Mouse (Mus musculus): Measurements from ENCODE around the gene Lrp6.
A peak's percentile ranks its signal among the peaks of the same experiment; 100 is the strongest.

The Lrp6 gene

GRCm38 (mm10) chr6:134566818-134567485 is at the start of gene Lrp6:
Gene Lrp6, minus strand, starts transcription at chr6:134566965.
- DNase-seq (ENCODE audit: low spot score in 2 of 2), result peak; percentile 71 to 83

- DNase-seq (ENCODE audit: low spot score in 2 of 2), result peak; percentile 74 to 88
Measured at GRCm38 (mm10) chr6:134614723-134615648, 48.2 kb upstream of the Lrp6 start.

GRCm38 (mm10) chr6:134614322-134614721 is 47.6 kb upstream of the Lrp6 start:
- no peak for DNase-seq (ENCODE audit: low spot score in 2 of 2)

- DNase-seq (ENCODE audit: low spot score in 2 of 2), result no peak
Measured at GRCm38 (mm10) chr6:134611896-134612295, 45.1 kb upstream of the Lrp6 start.

GRCm38 (mm10) chr6:134610380-134610779 is 43.6 kb upstream of the Lrp6 start:
- DNase-seq (ENCODE audit: low spot score in 2 of 2), result no peak

- no peak for DNase-seq (ENCODE audit: low spot score in 2 of 2)
Measured at GRCm38 (mm10) chr6:134606949-134607746, 40.4 kb upstream of the Lrp6 start.

- DNase-seq (ENCODE audit: low spot score in 2 of 2), result no peak
Measured at GRCm38 (mm10) chr6:134606540-134606939, 39.8 kb upstream of the Lrp6 start.

GRCm38 (mm10) chr6:134605196-134605595 is 38.4 kb upstream of the Lrp6 start:
- DNase-seq (ENCODE audit: low spot score in 2 of 2), result no peak

- no peak for DNase-seq (ENCODE audit: low spot score in 2 of 2)
Measured at GRCm38 (mm10) chr6:134602371-134603003, 35.7 kb upstream of the Lrp6 start.

- no peak for DNase-seq (ENCODE audit: low spot score in 2 of 2)
Measured at GRCm38 (mm10) chr6:134601766-134602165, 35.0 kb upstream of the Lrp6 start.

- no peak for DNase-seq (ENCODE audit: low spot score in 2 of 2)
Measured at GRCm38 (mm10) chr6:134601130-134601529, 34.4 kb upstream of the Lrp6 start.

- no peak for DNase-seq (ENCODE audit: low spot score in 2 of 2)
Measured at GRCm38 (mm10) chr6:134599239-134599638, 32.5 kb upstream of the Lrp6 start.

GRCm38 (mm10) chr6:134597651-134598229 is 31.0 kb upstream of the Lrp6 start:
- DNase-seq (ENCODE audit: low spot score in 2 of 2), result no peak

GRCm38 (mm10) chr6:134594569-134595442 is 28.0 kb upstream of the Lrp6 start:
- DNase-seq (ENCODE audit: low spot score in 2 of 2), result peak in 1 of 2 experiments; percentile 21

- DNase-seq (ENCODE audit: low spot score in 2 of 2), result no peak
Measured at GRCm38 (mm10) chr6:134591614-134592013, 24.8 kb upstream of the Lrp6 start.

GRCm38 (mm10) chr6:134586241-134586640 is 19.5 kb upstream of the Lrp6 start:
- DNase-seq (ENCODE audit: low spot score in 2 of 2), result no peak

- DNase-seq (ENCODE audit: low spot score in 2 of 2), result no peak
Measured at GRCm38 (mm10) chr6:134584616-134585015, 17.9 kb upstream of the Lrp6 start.

- DNase-seq (ENCODE audit: low spot score in 2 of 2), result no peak
Measured at GRCm38 (mm10) chr6:134582110-134582509, 15.3 kb upstream of the Lrp6 start.

GRCm38 (mm10) chr6:134579506-134579905 is 12.7 kb upstream of the Lrp6 start:
- DNase-seq (ENCODE audit: low spot score in 2 of 2), result no peak

GRCm38 (mm10) chr6:134578039-134578438 is 11.3 kb upstream of the Lrp6 start:
- no peak for DNase-seq (ENCODE audit: low spot score in 2 of 2)
